ENCODE assay signal across 20 mouse cellular contexts in genomic region chr5:125772756-125773155, GRCm38 (mm10).
DNase-seq lines count a peak whose midpoint lies in the region; ATAC-seq lines count a peak whose summit lies in the region.
"Had no signal": no experiment of that assay in that cellular context is flagged by ENCODE, and none has a peak within 500 bp of the region (broad histone marks: within the 10 kb centered on the region; RNA-seq: fewer than 3 reads in every experiment).

No protein-coding gene starts in this region.

- no peaks in the 10 kb centered on the region for H3K4me1 ChIP-seq in intestine, embryonic 15.5 days (replicated peaks)
- H3K4me1 ChIP-seq: hindbrain, embryonic 13.5 days; liver, embryonic 15.5 days; megakaryocyte, embryonic 14.5 days had no signal

- peak; percentile 44 for DNase-seq in embryo, embryonic 10 days (ENCODE audit: low spot score)
- DNase-seq in embryo, embryonic 9.5 days (ENCODE audit: extremely low spot score) = no peak
- peak; percentile 4 for DNase-seq in 3T3-L1 (ENCODE audit: low read depth, low spot score)
- DNase-seq in adipocyte (ENCODE audit: low spot score) = peak; percentile 2
- DNase-seq in hindlimb bud, embryonic 11.5 days (ENCODE audit: extremely low spot score, low read depth, low spot score) = peak; percentile 5
- no peak for DNase-seq in heart, postnatal 36 days
- no peak for DNase-seq in layer of hippocampus, postnatal 25 days (ENCODE audit: extremely low spot score in 1 of 2, low spot score in 1 of 2)
- DNase-seq: cerebellum, postnatal 25 days; gastrocnemius, postnatal 10 days; heart, adult 2 months; kidney, adult 11 months; lung, postnatal 14 days; right cerebral cortex, postnatal 25 days; thymus, postnatal 4 days had no signal

- no peak overlapping the region for H3K4me2 ChIP-seq in intestine, embryonic 15.5 days (replicated peaks)
- H3K4me2 ChIP-seq: hindbrain, embryonic 13.5 days; liver, embryonic 15.5 days had no signal

- ATAC-seq in intestine, embryonic 15.5 days = no peak
- ATAC-seq: midbrain, embryonic 16.5 days; Patski had no signal

- intact Hi-C loops in heart, postnatal 36 days (cut with DNase I) = no loop called here

- no peaks in the 10 kb centered on the region for H3K9me3 ChIP-seq in intestine, embryonic 15.5 days
- H3K9me3 ChIP-seq: hindbrain, embryonic 13.5 days had no signal

- WGBS in intestine, embryonic 15.5 days = 36% methylated on average over 2 of the region's 2 CpGs

- H3K9ac ChIP-seq in intestine, embryonic 15.5 days = no peak overlapping the region
- H3K9ac ChIP-seq: hindbrain, embryonic 13.5 days; liver, embryonic 15.5 days had no signal

- no peaks in the 10 kb centered on the region for H3K27me3 ChIP-seq in intestine, embryonic 15.5 days (replicated peaks)
- H3K27me3 ChIP-seq: hindbrain, embryonic 13.5 days; liver, embryonic 15.5 days; megakaryocyte, embryonic 14.5 days; Patski had no signal

- H3K4me3 ChIP-seq in intestine, embryonic 15.5 days (replicated peaks) = no peak overlapping the region
- H3K4me3 ChIP-seq: heart, adult 2 months; hindbrain, embryonic 13.5 days; liver, embryonic 15.5 days; megakaryocyte, embryonic 14.5 days had no signal

- H3K27ac ChIP-seq in intestine, embryonic 15.5 days = no peak overlapping the region
- H3K27ac ChIP-seq: heart, adult 2 months; hindbrain, embryonic 13.5 days; liver, embryonic 15.5 days had no signal

- no peaks in the 10 kb centered on the region for H3K36me3 ChIP-seq in intestine, embryonic 15.5 days
- H3K36me3 ChIP-seq: hindbrain, embryonic 13.5 days; liver, embryonic 15.5 days had no signal

Comparison
In these comparisons a context has a peak if more than half of its experiments do, and no peak if none do; other contexts are left out.
1. DNase-seq: peak in embryo, embryonic 10 days (single experiment), 3T3-L1 (single experiment), adipocyte (single experiment) and hindlimb bud, embryonic 11.5 days (single experiment); none in embryo, embryonic 9.5 days (single experiment), heart, postnatal 36 days (0 of 2) and layer of hippocampus, postnatal 25 days (0 of 2).